Mouse (Mus musculus): ENCODE results near the gene Pde3b. TPM values are rescaled to one million over a fixed set of nuclear protein-coding genes. Genes with fewer than 3 reads are reported as not detected.
"Not testable (repeated sequence)": the region's sequence is repeated elsewhere in the genome, so short reads cannot be mapped to it uniquely, and the experiment has no call there.

The Pde3b gene
- total RNA-seq (2021): 1 to 10 TPM; 8.3 to 8.9 TPM
- long read RNA-seq, experiment 1, full-length matches to known transcripts: 1 of 5 reads
- long read RNA-seq, experiment 1, partial matches to known transcripts: 0 of 5 reads
- long read RNA-seq, experiment 1, other reads (novel, unspliced or antisense): 4 of 5 reads
- long read RNA-seq, experiment 2, full-length matches to known transcripts: 1 of 5 reads
- long read RNA-seq, experiment 2, partial matches to known transcripts: 1 of 5 reads
- long read RNA-seq, experiment 2, other reads (novel, unspliced or antisense): 3 of 5 reads

DNA sequence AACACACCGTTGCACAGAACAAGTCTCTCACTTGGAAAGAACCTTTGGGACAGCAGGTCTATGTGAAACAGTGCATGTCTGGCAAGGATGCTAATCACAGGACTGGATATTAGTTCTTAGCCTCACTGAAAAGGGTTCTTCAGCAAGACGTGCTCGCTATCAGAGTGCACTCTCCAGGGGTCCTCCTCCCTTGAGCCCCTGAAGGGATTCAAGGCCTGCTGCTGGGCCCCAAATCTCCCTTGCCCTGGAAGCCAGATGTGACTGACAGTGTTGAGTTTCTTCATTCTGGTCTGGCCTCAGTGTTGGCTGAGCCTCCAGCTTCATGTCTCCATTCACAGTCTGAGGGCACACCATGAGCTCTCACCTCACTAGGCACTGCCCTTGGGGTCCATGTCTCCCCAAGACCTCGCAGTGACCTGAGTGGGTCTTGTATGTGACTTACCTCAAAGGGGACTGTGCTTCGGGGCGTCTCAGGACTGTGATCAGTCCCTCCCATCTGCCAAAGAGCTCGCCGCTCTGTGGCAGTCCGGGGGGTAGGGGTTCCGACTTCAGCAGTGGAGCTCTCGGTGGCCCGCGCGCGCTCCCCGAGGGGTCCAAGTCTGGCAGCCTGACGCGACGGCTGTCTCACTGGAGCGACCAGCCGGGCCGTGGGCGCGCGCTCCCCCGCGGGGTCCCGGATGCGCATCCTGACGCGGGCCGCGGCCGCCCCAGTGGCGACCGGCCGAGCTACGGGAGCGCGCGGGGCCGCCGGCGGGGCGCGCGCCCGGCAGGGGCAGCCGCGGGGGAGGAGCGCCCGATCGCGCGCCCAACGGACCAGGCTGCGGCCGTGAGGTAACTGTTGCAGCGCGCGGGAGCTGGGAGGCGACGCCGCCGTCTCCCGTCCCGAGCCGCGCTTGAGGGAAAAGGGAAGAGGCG, at the start of gene Pde3b:
Gene Pde3b, plus strand, starts transcription at position 861 of the 915 bp plus-strand sequence.
- TF ChIP-seq CTCF (conservative IDR thresholded peaks at IDR 0.05): no peak
- DNase-seq (ENCODE audit: low spot score in 2 of 2): peak; percentile 11 to 40
- Histone ChIP-seq H3K4me3 (peak within 1 kb of the TSS; percentile 82), H3K27ac (peak within 1 kb of the TSS; percentile 92)

GRCm38 (mm10) chr7:114402130-114402529, 13.0 kb upstream of the Pde3b start:
- Histone ChIP-seq H3K4me3 (no peak overlapping the region), H3K27ac (no peak overlapping the region)
- TF ChIP-seq CTCF (conservative IDR thresholded peaks at IDR 0.05): no peak
- peak; percentile 10 to 37 for DNase-seq (ENCODE audit: low spot score in 2 of 2)

GRCm38 (mm10) chr7:114415336-114416020, 397 bp downstream of the Pde3b start:
- peak; percentile 10 to 40 for DNase-seq (ENCODE audit: low spot score in 2 of 2)
- no peak for TF ChIP-seq CTCF (conservative IDR thresholded peaks at IDR 0.05)
- Histone ChIP-seq H3K4me3 (peak overlapping the region; percentile 82), H3K27ac (peak overlapping the region; percentile 92)

DNA sequence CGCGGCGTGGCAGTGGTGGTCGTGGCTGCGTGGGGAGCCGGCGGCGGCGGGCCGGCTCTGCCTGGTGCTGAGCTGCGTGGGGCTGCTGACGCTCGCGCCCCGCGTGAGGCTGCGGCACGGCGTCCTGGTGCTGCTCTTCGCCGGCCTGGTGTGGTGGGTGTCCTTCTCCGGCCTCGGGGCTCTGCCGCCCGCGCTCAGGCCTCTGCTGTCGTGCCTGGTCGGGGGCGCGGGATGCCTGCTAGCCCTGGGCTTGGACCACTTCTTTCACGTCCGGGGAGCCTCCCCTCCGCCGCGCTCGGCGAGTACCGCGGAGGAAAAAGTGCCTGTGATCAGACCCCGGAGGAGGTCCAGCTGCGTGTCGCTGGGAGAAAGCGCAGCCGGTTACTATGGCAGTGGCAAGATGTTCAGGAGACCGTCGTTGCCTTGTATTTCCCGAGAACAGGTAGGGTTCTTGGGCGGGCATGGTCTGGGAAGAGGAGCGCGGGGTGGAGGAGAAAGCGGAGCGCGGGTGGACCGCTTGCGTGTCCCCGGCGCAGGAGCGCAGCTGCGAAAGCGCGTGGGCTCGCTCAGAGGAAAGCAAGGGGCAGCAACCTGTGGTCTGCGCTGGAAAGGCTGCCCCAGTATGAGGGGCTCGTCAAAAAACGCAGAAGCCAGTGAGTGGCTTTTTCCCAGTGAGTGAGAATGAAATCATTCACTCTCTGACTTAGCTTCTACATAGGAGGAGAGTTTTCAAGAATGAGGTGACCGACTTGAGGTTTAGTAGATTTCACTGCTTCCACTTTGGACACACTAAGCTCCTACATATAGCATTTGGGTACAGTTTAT, 1.2 kb downstream of the Pde3b start:
- peak overlapping the region; percentile 82 for H3K4me3 ChIP-seq
- H3K27ac ChIP-seq: peak overlapping the region; percentile 92
- peak; percentile 16 to 28 for DNase-seq (ENCODE audit: low spot score in 2 of 2)
- TF ChIP-seq CTCF (conservative IDR thresholded peaks at IDR 0.05): no peak

DNA sequence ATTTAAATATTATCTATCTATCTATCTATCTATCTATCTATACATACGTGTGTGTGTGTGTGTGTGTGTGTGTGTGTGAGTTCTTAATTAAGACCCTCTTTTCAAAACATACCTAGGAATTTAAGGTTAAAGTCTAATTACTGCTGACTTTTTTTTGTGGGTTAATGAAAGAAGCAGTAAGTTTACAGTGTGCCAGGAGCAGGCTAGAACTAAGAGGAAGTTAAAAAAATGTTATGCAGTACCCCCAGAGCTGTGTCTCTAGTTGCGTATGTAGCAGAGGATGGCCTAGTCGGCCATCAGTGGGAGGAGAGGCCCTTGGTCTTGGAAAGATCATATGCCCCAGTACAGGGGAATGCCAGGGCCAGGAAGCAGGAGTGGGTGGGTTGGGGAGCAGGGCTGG, 4.2 kb downstream of the Pde3b start:
- not testable (repeated sequence) for H3K4me3 ChIP-seq; DNase-seq (ENCODE audit: low spot score in 2 of 2); H3K27ac ChIP-seq

- DNase-seq (ENCODE audit: low spot score in 2 of 2): no peak
- no peak for TF ChIP-seq CTCF (conservative IDR thresholded peaks at IDR 0.05)
- Histone ChIP-seq H3K4me3 (no peak overlapping the region), H3K27ac (no peak overlapping the region)
These were observed 5.8 kb downstream of the Pde3b start for GRCm38 (mm10) chr7:114420918-114421317.

DNA sequence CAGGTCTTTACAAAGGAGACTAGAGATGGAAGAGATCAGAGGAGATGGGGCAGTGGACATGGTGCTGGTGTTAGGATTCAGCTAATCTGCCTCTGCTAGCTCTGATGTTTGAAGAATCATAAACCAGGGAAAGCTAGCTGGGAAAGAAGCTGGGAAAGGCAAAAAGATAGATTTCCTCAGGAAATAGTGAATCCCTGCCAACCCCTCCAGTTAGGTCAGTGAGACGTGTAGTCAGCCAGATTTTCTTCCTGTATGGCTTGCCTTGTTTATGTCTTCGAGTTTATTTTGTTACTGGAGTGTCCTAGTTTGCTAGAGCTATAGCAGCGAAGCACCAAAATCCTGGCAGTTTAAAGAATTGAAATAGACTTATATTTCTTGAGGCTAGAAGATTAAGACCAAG, 7.1 kb downstream of the Pde3b start:
- no peak for DNase-seq (ENCODE audit: low spot score in 2 of 2)
- no peak for TF ChIP-seq CTCF (conservative IDR thresholded peaks at IDR 0.05)
- Histone ChIP-seq H3K27ac (no peak overlapping the region), H3K4me3 (no peak overlapping the region)

- no peak overlapping the region for H3K4me3 ChIP-seq
- TF ChIP-seq CTCF (conservative IDR thresholded peaks at IDR 0.05): no peak
- DNase-seq (ENCODE audit: low spot score in 2 of 2): no peak
- H3K27ac ChIP-seq: no peak overlapping the region
These were observed 14.7 kb downstream of the Pde3b start for GRCm38 (mm10) chr7:114429768-114430167.

DNA sequence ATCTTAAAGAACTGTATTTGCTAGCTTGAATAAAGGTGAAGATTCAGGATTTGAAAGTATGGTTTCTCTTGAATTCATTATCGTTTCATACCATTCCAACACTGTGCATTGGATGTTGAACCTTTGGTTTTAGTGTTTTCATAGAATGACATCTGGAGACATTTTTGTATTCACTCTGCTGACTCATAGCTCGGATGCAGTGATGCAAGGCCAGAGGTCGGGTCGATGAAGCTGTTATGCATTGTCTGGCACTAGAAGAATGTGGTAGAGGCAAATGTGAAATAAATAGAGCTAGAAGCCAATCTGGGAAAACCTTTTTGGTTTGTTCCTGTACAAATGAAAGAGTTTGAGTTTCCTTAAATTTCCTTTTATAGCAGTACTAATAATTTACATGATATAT, 16.9 kb downstream of the Pde3b start:
- H3K4me3 ChIP-seq: no peak overlapping the region
- no peak for TF ChIP-seq CTCF (conservative IDR thresholded peaks at IDR 0.05)
- H3K27ac ChIP-seq: no peak overlapping the region
- DNase-seq (ENCODE audit: low spot score in 2 of 2): no peak

DNA sequence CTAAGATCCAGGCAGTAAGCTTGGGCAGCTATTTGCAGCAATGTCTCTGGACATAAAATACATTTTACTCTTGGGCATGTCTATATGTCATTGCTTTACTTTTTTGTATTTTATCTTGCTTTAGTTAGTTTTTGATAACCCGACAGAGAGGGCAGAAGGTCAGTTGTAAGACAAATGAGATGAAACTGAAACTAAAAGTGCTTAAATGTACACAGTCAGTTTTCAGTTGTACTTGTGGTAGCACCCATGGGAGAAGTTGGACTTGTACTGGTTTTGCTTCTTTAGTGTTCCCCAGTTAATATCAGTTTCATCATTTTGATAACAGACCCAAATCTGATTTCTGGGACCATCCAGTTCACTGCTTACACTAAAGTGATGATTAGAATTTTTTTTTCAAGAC, 24.6 kb downstream of the Pde3b start:
- no peak for DNase-seq (ENCODE audit: low spot score in 2 of 2)
- no peak for TF ChIP-seq CTCF (conservative IDR thresholded peaks at IDR 0.05)
- no peak overlapping the region for H3K27ac ChIP-seq
- H3K4me3 ChIP-seq: no peak overlapping the region

DNA sequence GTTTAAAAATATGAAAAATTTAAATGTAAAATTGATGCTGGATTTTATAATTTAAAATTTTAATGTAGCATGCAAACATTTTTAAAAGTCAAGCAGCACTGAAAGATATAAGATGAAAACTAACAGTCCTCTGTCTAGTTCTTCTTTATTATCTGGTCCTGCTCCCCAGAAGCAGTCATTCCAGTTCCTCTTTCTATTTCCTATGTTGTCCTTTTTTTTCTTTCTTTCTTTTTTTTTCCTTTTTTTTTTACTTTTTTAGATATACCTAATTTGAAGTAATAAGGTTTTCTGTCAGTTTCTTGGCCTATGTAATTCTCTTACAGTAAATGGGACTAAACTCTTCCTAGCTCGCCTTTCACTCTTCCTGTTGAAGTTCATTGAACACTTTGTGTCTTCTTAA, 25.4 kb downstream of the Pde3b start:
- Histone ChIP-seq H3K4me3 (no peak overlapping the region), H3K27ac (no peak overlapping the region)
- no peak for TF ChIP-seq CTCF (conservative IDR thresholded peaks at IDR 0.05)
- no peak for DNase-seq (ENCODE audit: low spot score in 2 of 2)

DNA sequence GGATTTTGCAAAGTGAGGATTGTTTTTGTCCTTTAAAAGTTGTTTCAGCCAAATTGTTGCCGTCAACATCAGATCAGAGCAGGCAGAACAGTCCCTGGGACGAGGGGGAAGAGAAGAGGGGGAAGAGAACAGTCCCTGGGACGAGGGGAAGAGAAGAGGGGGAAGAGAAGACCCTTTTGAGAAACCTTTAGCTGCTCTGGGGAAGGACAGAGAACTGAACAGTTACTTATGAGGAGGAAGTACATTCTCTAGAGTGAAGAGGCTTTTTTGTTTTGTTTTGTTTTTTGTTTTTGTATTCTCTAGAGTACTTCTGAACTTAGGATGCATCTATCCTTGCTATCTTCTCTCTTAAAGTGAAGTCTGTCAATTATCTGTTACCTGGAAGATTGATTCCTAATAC, 37.8 kb downstream of the Pde3b start:
- no peak for DNase-seq (ENCODE audit: low spot score in 2 of 2)
- TF ChIP-seq CTCF (conservative IDR thresholded peaks at IDR 0.05): no peak
- no peak overlapping the region for H3K27ac ChIP-seq
- no peak overlapping the region for H3K4me3 ChIP-seq

Data from layer of hippocampus, adult 2 months (tissue).